Mouse (Mus musculus) thymus, adult 2 months (tissue): ENCODE data around the gene Rbm3. TPM values are rescaled to one million over a fixed set of nuclear protein-coding genes. Genes with fewer than 3 reads are reported as not detected.
"Not testable (repeated sequence)": the region's sequence is repeated elsewhere in the genome, so short reads cannot be mapped to it uniquely, and the experiment has no call there.

Experiments
- DNase-seq: peaks from one replicate; pipeline ENCODE4 v3.0.0; 2021
- H3K27ac ChIP-seq: fragments of 200-500 bp; 2 replicates; pipeline ENCODE4 v1.5.1; 2012; ENCODE audit warnings: low read length, control low read depth; ENCODE audit not compliant: control insufficient read depth, insufficient read depth
- H3K27me3 ChIP-seq: fragments of 200-500 bp; 2 replicates; pipeline ENCODE4 v1.6.1; 2012; ENCODE audit warnings: mild to moderate bottlenecking, low read length, moderate library complexity, mixed read lengths; ENCODE audit not compliant: control insufficient read depth, insufficient read depth
- H3K36me3 ChIP-seq: fragments of 200-500 bp; 2 replicates; pipeline ENCODE4 v1.6.1; 2012; ENCODE audit warnings: mild to moderate bottlenecking, low read length, moderate library complexity; ENCODE audit not compliant: control insufficient read depth, insufficient read depth
- H3K4me1 ChIP-seq: fragments of 200-500 bp; replicated peaks from 2 replicates; pipeline ENCODE4 v1.6.1; 2012; ENCODE audit warnings: low read length; ENCODE audit not compliant: control insufficient read depth, insufficient read depth
- H3K4me3 ChIP-seq: fragments of 200-500 bp; 2 replicates; pipeline ENCODE4 v1.5.1; 2012; ENCODE audit warnings: mild to moderate bottlenecking, low read length, control low read depth, moderate library complexity; ENCODE audit not compliant: control insufficient read depth, insufficient read depth
- CTCF ChIP-seq: fragments of 200-500 bp; IDR thresholded peaks from 2 replicates; pipeline ENCODE4 v1.5.1; 2012; ENCODE audit warnings: mild to moderate bottlenecking, control low read depth, low read length, moderate library complexity, borderline replicate concordance; ENCODE audit not compliant: control insufficient read depth, poor library complexity, insufficient read depth; ENCODE audit errors: extremely low read depth
- POLR2A ChIP-seq: fragments of 200-500 bp; IDR thresholded peaks from 2 replicates; pipeline ENCODE4 v1.6.1; 2012; ENCODE audit warnings: mild to moderate bottlenecking, low read length, control low read depth, moderate library complexity; ENCODE audit not compliant: control insufficient read depth, poor library complexity, insufficient read depth; ENCODE audit errors: extremely low read depth
- WGBS: fragments of 180-500 bp; shearing (Covaris S2); methylation state at CpG from one replicate; pipeline ENCODE4 v1.1.7; 2018; 5-methylcytosine and 5-hydroxymethylcytosine counted together
- polyA plus RNA-seq: library from polyadenylated mRNA; depleted of rRNA; stranded (reverse); fragments of >200 nt; gene quantifications from 2 replicates; pipeline ENCODE4 v1.2.3, GENCODE M21; 2012

Rbm3 gene
- polyA plus RNA-seq, 1 experiment = 220 TPM

- TF ChIP-seq CTCF = no peak
- no peak for TF ChIP-seq POLR2A
- 93% methylated on average over 3 of the region's 3 CpGs for WGBS
- Histone ChIP-seq H3K4me1 (no peaks in the 10 kb centered on the region), H3K36me3 (no peaks in the 10 kb centered on the region), H3K27me3 (no peaks in the 10 kb centered on the region), H3K27ac (no peak overlapping the region), H3K4me3 (no peak overlapping the region)
- no peak for DNase-seq
Measured at GRCm38 (mm10) chrX:8105019-8105418, 40.7 kb downstream of the Rbm3 start.

- WGBS = 39% methylated on average over 7 of the region's 7 CpGs
- TF ChIP-seq CTCF = no peak
- no peaks in the 10 kb centered on the region for H3K36me3 ChIP-seq
- DNase-seq = no peak
- no peak overlapping the region for H3K27ac ChIP-seq
- no peaks in the 10 kb centered on the region for H3K27me3 ChIP-seq
- 0 out of 2 replicates have a peak, but pooled peaks cover under 1% of the 10 kb centered on the region for H3K4me1 ChIP-seq
- H3K4me3 ChIP-seq = no peak overlapping the region
Measured at GRCm38 (mm10) chrX:8102213-8102668, 43.4 kb downstream of the Rbm3 start.

GRCm38 (mm10) chrX:8101017-8101416, 44.7 kb downstream of the Rbm3 start:
- Histone ChIP-seq H3K36me3 (no peaks in the 10 kb centered on the region), H3K4me3 (no peak overlapping the region), H3K4me1 (0 out of 2 replicates have a peak, but pooled peaks cover 2% of the 10 kb centered on the region), H3K27me3 (no peaks in the 10 kb centered on the region), H3K27ac (no peak overlapping the region)
- 62% methylated on average over 3 of the region's 3 CpGs for WGBS
- DNase-seq = no peak
- TF ChIP-seq CTCF = no peak
- TF ChIP-seq POLR2A = no peak

GRCm38 (mm10) chrX:8099435-8099834, 46.2 kb downstream of the Rbm3 start:
- DNase-seq = no peak
- H3K4me3 ChIP-seq = no peak overlapping the region
- H3K4me1 ChIP-seq = peaks cover 6% of the 10 kb centered on the region
- WGBS = 26% methylated on average over 4 of the region's 4 CpGs
- no peak for TF ChIP-seq CTCF
- no peak for TF ChIP-seq POLR2A
- H3K27ac ChIP-seq = no peak overlapping the region
- no peaks in the 10 kb centered on the region for H3K36me3 ChIP-seq
- no peaks in the 10 kb centered on the region for H3K27me3 ChIP-seq

GRCm38 (mm10) chrX:8096787-8097242, 48.9 kb downstream of the Rbm3 start:
- no peaks in the 10 kb centered on the region for H3K36me3 ChIP-seq
- peak; percentile 93 for DNase-seq
- no peaks in the 10 kb centered on the region for H3K27me3 ChIP-seq
- peak overlapping the region; percentile 41 for H3K4me3 ChIP-seq
- TF ChIP-seq POLR2A = no peak
- TF ChIP-seq CTCF = no peak
- peaks cover 6% of the 10 kb centered on the region for H3K4me1 ChIP-seq
- WGBS = under 1% methylated on average over 19 of the region's 19 CpGs
- H3K27ac ChIP-seq = 0 out of 2 replicates have a peak overlapping the region, but pooled peaks have one; percentile 54

GRCm38 (mm10) chrX:8096068-8096786, 49.5 kb downstream of the Rbm3 start:
- H3K27ac ChIP-seq, H3K4me1 ChIP-seq, H3K27me3 ChIP-seq, H3K36me3 ChIP-seq: not testable (repeated sequence)
- H3K4me3 ChIP-seq = peak overlapping the region; percentile 41
- peak; percentile 81 for DNase-seq
- 12% methylated on average over 3 of the region's 48 CpGs for WGBS

- Histone ChIP-seq H3K36me3 (no peaks in the 10 kb centered on the region), H3K27ac (no peak overlapping the region), H3K27me3 (no peaks in the 10 kb centered on the region), H3K4me3 (no peak overlapping the region), H3K4me1 (peaks cover 8% of the 10 kb centered on the region)
- no peak for DNase-seq
- TF ChIP-seq CTCF (no peak), POLR2A (no peak)
- WGBS = 67% methylated on average over 10 of the region's 10 CpGs
Measured at GRCm38 (mm10) chrX:8095546-8095945, 50.1 kb downstream of the Rbm3 start.

- Histone ChIP-seq H3K4me1 (peaks cover 16% of the 10 kb centered on the region), H3K27ac (peak overlapping the region; percentile 99)
- WGBS = 65% methylated on average over 4 of the region's 5 CpGs
Measured at GRCm38 (mm10) chrX:8090954-8091347, 54.7 kb downstream of the Rbm3 start.

More at GRCm38 (mm10) chrX:8090954-8091347, 54.7 kb downstream of the Rbm3 start:
- not testable (repeated sequence) for DNase-seq, H3K36me3 ChIP-seq, H3K27me3 ChIP-seq
- H3K4me3 ChIP-seq = peak overlapping the region; percentile 95
